Mouse (Mus musculus): ENCODE measurements at regions not wholly inside any gene's neighbourhood (a gene's known extent, or its start where the extent isn't known, plus 50 kb on each side); places are given as distances from the start of the nearest gene placed in this dataset.

DNA sequence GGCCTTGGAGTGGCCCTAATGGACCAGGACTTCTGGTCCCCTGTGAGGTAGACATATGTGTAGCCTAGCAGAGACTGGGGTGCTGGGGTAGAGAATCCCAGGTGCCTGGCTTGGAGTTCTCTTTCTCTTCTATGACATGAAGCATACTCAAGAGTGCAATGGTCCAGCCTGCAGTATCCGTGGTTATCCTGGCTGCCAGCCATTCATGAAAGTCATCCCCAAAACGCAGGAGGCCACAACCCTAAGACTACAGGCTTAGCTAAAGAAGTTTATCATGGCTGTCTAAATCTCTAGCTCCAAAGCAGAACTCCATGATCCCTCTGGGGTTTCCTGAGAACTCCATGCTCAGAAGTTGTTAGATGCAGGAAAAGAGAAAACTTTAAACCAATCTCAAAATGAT lies 117.0 kb downstream of the Chic2 start:
- TF ChIP-seq CTCF (IDR thresholded peaks at IDR 0.05; ENCODE audit: insufficient read depth, low read length), result no peak
- no peak for TF ChIP-seq POLR2A (IDR thresholded peaks at IDR 0.05; ENCODE audit: borderline replicate concordance, extremely low read depth, low read depth, low read length)
